Mouse (Mus musculus) liver, postnatal 0 days (tissue): ENCODE measurements around the gene Vim. TPM values are rescaled to one million over a fixed set of nuclear protein-coding genes. Genes with fewer than 3 reads are reported as not detected.

Experiments
- ATAC-seq: fragments of 200-750 bp; cut with Nextera tagmentation; 2 replicates; pipeline ENCODE4 v1.8.0; 2017; ENCODE audit warnings: mild to moderate bottlenecking, moderate library complexity
- DNase-seq: peaks from one replicate; pipeline ENCODE4 v3.0.0-alpha.2; 2016
- H3K27ac ChIP-seq: fragments of 300-500 bp; sonication (generic); 2 replicates; pipeline ENCODE4 v1.5.1; 2014; ENCODE audit warnings: antibody characterized with exemption, moderate library complexity, mild to moderate bottlenecking, low read depth
- H3K27me3 ChIP-seq: fragments of 300-500 bp; sonication (generic); 2 replicates; pipeline ENCODE4 v1.6.1; 2014; ENCODE audit warnings: low read length, control low read depth, mixed read lengths; ENCODE audit not compliant: insufficient read depth
- H3K36me3 ChIP-seq: fragments of 300-500 bp; sonication (generic); replicated peaks from 2 replicates; pipeline ENCODE4 v1.6.1; 2014; ENCODE audit warnings: mild to moderate bottlenecking, control low read depth, low read length, moderate library complexity, mixed read lengths; ENCODE audit not compliant: insufficient read depth
- H3K4me1 ChIP-seq: fragments of 300-500 bp; sonication (generic); 2 replicates; pipeline ENCODE4 v1.6.1; 2014; ENCODE audit warnings: antibody characterized with exemption, mild to moderate bottlenecking, control low read depth; ENCODE audit not compliant: insufficient read depth
- H3K4me2 ChIP-seq: fragments of 300-500 bp; sonication (generic); 2 replicates; pipeline ENCODE4 v1.6.1; 2014; ENCODE audit warnings: low read depth, mild to moderate bottlenecking, low read length, moderate library complexity, mixed read lengths
- H3K4me3 ChIP-seq: fragments of 300-500 bp; sonication (generic); 2 replicates; pipeline ENCODE4 v1.5.1; 2014; ENCODE audit warnings: low read depth, low read length
- H3K9ac ChIP-seq: fragments of 300-500 bp; sonication (generic); replicated peaks from 2 replicates; pipeline ENCODE4 v1.6.1; 2014; ENCODE audit warnings: mild to moderate bottlenecking, moderate library complexity
- H3K9me3 ChIP-seq: fragments of 300-500 bp; sonication (generic); 2 replicates; pipeline ENCODE4 v1.6.1; 2016; ENCODE audit warnings: mild to moderate bottlenecking, control low read depth, low read length, mixed read lengths
- CTCF ChIP-seq: sonication (generic); IDR thresholded peaks from 2 replicates; pipeline ENCODE4 v1.5.1; 2016; ENCODE audit warnings: antibody characterized with exemption, low read depth
- EP300 ChIP-seq: IDR thresholded peaks from 2 replicates; pipeline ENCODE4 v1.6.1; 2016; ENCODE audit warnings: antibody characterized with exemption, low read depth, mild to moderate bottlenecking
- WGBS: fragments of 180-500 bp; shearing (Covaris S2); extraction: QIAGEN DNeasy Blood & Tissue Kit; methylation state at CpG from one replicate; pipeline ENCODE4 v1.1.7; 2014; ENCODE audit not compliant: insufficient replicate concordance; 5-methylcytosine and 5-hydroxymethylcytosine counted together
- polyA plus RNA-seq: library from polyadenylated mRNA; unstranded; fragments of >200 nt; fragmentation: Nextera tagmentation; extraction: Ambion mirVana; gene quantifications from 2 replicates; pipeline ENCODE4 v1.2.1, GENCODE M21; 2015

Vim gene
- polyA plus RNA-seq = 97.4 and 105 TPM in 2 replicates

DNA sequence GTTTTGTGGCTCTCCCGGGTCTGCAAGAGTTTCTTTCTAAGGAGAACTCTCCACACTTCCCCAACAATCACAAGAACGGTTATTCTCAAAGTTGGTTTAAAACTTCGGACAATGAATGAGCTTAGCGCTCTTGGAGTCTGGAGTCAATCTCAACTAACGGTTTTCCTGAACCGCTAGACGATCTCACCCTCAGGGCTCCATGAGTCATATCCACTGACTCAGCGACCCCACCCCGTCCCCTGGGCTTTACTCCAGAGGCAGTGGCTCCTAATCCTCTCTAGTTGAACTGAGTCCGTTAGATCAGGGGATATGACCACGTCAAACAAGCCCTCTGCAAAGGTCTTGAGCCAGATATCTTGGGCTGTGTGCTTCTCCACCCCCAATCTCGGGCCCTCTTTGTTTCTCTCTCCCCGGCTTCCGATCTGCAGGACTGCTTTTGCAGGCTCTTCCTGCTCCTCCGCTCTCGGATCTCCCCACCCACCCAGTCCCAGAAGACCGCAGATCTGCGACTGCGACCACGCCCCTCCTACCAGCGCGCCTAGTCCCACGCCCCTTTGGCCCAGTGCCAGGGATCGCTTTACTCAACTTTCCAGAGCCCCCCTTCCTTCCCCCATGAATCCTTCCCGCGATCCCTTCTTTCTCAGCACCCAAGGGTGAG, at the start of gene Vim:
TSS of gene Vim (plus strand) at position 520 of the 658 bp plus-strand sequence.
- Histone ChIP-seq H3K4me3 (peak within 1 kb of the TSS; percentile 65), H3K36me3 (no peaks in the 10 kb centered on the region; the same call in 1 of the 2 replicates), H3K4me2 (peak within 1 kb of the TSS; percentile 82), H3K27ac (peak within 1 kb of the TSS; percentile 89), H3K4me1 (peaks cover 18% of the 10 kb centered on the region), H3K9me3 (no peaks in the 10 kb centered on the region), H3K27me3 (peaks cover 23% of the 10 kb centered on the region), H3K9ac (peak within 1 kb of the TSS; percentile 66)
- TF ChIP-seq CTCF (no peak), EP300 (no peak)
- ATAC-seq (peak; percentile 82), DNase-seq (peak; percentile 87)
- WGBS = 1% methylated on average over 26 of the region's 26 CpGs

DNA sequence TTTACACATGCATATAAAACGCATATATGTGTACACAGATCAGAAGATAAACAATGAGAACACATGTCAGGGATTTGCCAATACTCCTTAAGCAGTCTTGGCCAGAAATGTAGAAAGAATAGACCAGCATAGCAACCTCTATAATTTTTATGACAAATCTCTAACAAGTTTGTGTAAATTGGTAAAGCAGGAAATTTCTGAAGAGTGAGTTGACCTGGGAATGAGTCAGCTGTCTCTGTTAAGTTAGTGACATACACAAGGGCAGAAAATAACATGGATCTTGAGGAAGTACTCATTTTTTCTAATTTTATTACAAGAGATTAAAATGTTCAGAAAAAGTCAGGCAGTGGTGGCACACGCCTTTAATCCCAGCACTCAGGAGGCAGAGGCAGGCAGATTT, 47.5 kb upstream of the Vim start:
- Histone ChIP-seq H3K4me2 (no peak overlapping the region), H3K9me3 (no peaks in the 10 kb centered on the region), H3K4me3 (no peak overlapping the region), H3K9ac (no peak overlapping the region), H3K27ac (no peak overlapping the region), H3K27me3 (no peaks in the 10 kb centered on the region), H3K4me1 (peaks cover 16% of the 10 kb centered on the region), H3K36me3 (no peaks in the 10 kb centered on the region)
- 78% methylated on average over 2 of the region's 2 CpGs for WGBS
- TF ChIP-seq CTCF (no peak), EP300 (no peak)
- no peak for DNase-seq
- no peak for ATAC-seq

GRCm38 (mm10) chr2:13527125-13527524, 46.6 kb upstream of the Vim start:
- 68% methylated on average over 2 of the region's 2 CpGs for WGBS
- H3K27me3 ChIP-seq = no peaks in the 10 kb centered on the region

GRCm38 (mm10) chr2:13527531-13527930, 46.2 kb upstream of the Vim start:
- Histone ChIP-seq H3K4me3 (no peak overlapping the region), H3K9me3 (no peaks in the 10 kb centered on the region), H3K9ac (no peak overlapping the region; the same call in 1 of the 2 replicates), H3K36me3 (no peaks in the 10 kb centered on the region), H3K27ac (no peak overlapping the region), H3K4me2 (no peak overlapping the region), H3K4me1 (peaks cover 16% of the 10 kb centered on the region), H3K27me3 (no peaks in the 10 kb centered on the region)
- TF ChIP-seq CTCF = no peak
- DNase-seq (no peak), ATAC-seq (no peak)
- 58% methylated on average over 4 of the region's 4 CpGs for WGBS

More at GRCm38 (mm10) chr2:13527125-13527524, 46.6 kb upstream of the Vim start:
- DNase-seq (no peak), ATAC-seq (no peak)
- Histone ChIP-seq H3K9ac (no peak overlapping the region), H3K9me3 (no peaks in the 10 kb centered on the region), H3K4me3 (no peak overlapping the region), H3K4me1 (peaks cover 16% of the 10 kb centered on the region), H3K4me2 (no peak overlapping the region), H3K27ac (no peak overlapping the region), H3K36me3 (no peaks in the 10 kb centered on the region)
- TF ChIP-seq EP300 (no peak), CTCF (no peak)

DNA sequence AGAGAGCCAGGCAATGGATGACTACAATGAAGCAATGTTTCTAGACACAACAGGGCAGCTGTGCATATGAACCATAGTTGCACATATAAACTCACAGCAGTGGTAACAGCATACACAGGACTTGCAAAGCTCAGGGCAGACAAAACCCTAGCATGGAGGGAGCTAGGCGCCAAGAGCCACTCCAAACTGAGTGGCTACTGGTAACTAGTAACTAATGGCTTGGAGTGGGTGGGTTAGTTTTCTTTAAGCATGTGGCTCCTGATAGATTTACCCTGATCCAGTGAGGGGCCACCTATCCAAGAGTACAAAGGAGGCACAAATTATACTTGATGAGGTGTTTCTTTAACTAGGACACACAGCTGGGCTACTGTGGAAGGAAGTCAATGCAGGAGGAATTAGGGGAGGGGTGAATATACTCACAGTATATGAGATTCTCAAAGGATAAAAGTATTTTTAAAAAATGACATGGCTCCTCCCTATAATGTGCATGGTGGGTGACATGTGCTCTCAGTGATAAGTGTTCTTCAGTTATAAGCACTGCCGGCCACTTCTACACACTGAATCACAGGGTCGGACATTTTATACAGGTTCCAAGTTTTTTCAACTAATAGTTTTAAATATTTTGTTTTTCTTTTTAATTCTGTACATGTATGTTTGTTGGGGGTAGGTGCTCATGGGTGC, 44.3 kb upstream of the Vim start:
- H3K9ac ChIP-seq = no peak overlapping the region
- WGBS = 62% methylated on average over 3 of the region's 3 CpGs
- no peak overlapping the region for H3K27ac ChIP-seq
- DNase-seq (no peak), ATAC-seq (no peak)
- no peaks in the 10 kb centered on the region for H3K36me3 ChIP-seq
- H3K4me3 ChIP-seq = no peak overlapping the region
- TF ChIP-seq EP300 (no peak), CTCF (no peak)
- peaks cover 10% of the 10 kb centered on the region; the same call in 1 of the 2 replicates for H3K4me1 ChIP-seq
- H3K4me2 ChIP-seq = no peak overlapping the region
- no peaks in the 10 kb centered on the region for H3K9me3 ChIP-seq
- H3K27me3 ChIP-seq = no peaks in the 10 kb centered on the region

DNA sequence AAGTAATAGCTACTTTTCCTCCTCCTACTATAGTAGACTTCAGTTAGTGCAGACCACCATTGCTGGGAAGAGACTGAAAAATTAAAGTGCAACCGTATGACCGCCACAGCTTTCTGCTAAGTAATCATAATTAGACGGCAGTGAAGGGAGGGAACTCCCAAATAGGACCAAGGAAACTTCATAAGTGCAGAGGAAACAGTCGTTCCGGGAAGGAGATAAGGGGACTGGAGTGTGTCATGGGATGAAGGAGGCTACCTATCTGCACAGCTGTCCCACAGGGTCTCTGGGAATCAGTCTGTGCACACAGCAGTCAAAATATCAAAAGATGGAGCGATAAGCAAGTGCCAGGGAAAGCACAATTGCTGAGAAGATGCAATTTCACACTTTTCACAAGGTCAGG, 43.1 kb upstream of the Vim start:
- 65% methylated on average over 6 of the region's 6 CpGs for WGBS
- Histone ChIP-seq H3K4me1 (peaks cover 12% of the 10 kb centered on the region; the same call in 1 of the 2 replicates), H3K4me2 (no peak overlapping the region), H3K9ac (no peak overlapping the region), H3K36me3 (no peaks in the 10 kb centered on the region), H3K27ac (no peak overlapping the region), H3K27me3 (no peaks in the 10 kb centered on the region), H3K9me3 (no peaks in the 10 kb centered on the region), H3K4me3 (no peak overlapping the region)
- DNase-seq (no peak), ATAC-seq (no peak)
- no peak for TF ChIP-seq CTCF
- TF ChIP-seq EP300 = no peak
